Mouse (Mus musculus): ENCODE measurements around the gene Olfr308. TPM values are rescaled to one million over a fixed set of nuclear protein-coding genes. Genes with fewer than 3 reads are reported as not detected.

Olfr308 gene
- polyA plus RNA-seq, 2 experiments = not detected

DNA sequence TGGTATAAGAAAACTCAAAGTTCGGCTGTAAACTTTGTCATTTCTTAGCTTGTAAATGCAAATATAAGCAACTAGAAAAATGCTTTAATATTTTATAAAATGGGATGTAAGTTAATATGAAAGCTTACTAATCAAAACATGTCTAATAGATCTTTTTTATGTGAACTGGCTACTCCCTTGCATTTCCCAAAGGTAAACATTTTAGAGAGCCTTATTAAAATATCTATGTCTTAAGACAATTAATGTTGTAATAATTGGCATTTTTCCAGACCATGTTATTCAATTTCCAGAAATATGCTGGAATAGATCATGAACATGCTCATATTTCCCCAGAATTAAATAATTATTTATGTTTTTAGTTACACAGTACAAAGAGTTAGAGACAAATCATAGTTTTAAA is 12.1 kb upstream of the Olfr308 start, which contains the start of gene Olfr307:
Gene Olfr307, minus strand, starts transcription at position 101 of the 400 bp plus-strand sequence.
- WGBS = 68% methylated on average over 1 of the region's 1 CpGs
- H3K9me3 ChIP-seq (ENCODE audit: control insufficient read depth, low read length) = no peaks in the 10 kb centered on the region

DNA sequence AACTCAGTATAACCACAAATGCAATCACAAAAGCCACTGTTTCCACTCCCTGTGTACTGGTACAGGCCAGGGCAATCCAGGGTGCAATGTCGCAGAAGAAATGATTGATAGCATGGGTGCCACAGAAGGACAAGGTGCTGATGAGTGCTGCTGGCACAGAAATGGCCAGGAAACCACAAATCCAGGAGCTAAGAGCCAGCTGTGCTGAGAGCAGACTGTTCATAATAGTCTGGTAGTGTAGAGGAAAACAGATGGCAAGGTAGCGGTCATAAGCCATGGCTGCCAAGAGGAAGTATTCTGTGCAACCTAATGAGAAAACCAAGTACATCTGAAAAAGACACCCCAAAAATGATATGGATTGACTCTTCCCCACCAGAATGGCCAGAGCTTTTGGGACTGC is 4.1 kb downstream of the Olfr308 start:
- Histone ChIP-seq H3K4me2 (replicated peaks; ENCODE audit: low read depth, low read length, severe bottlenecking) (no peak overlapping the region), H3K27ac (replicated peaks; ENCODE audit: low read depth, low read length) (no peak overlapping the region), H3K36me3 (ENCODE audit: control insufficient read depth, insufficient read depth, low read length) (no peaks in the 10 kb centered on the region), H3K9ac (ENCODE audit: low read depth, low read length, severe bottlenecking) (no peak overlapping the region), H3K9me3 (ENCODE audit: control insufficient read depth, low read length) (no peaks in the 10 kb centered on the region), H3K27me3 (ENCODE audit: control insufficient read depth, insufficient read depth, low read length) (no peaks in the 10 kb centered on the region), H3K4me1 (ENCODE audit: control insufficient read depth, insufficient read depth, low read length) (no peaks in the 10 kb centered on the region), H3K4me3 (replicated peaks; ENCODE audit: low read length) (no peak overlapping the region)
- TF ChIP-seq POLR2A (IDR thresholded peaks at IDR 0.05; ENCODE audit: borderline replicate concordance, extremely low read depth, insufficient read depth, insufficient read length) = no peak
- WGBS = 92% methylated on average over 2 of the region's 2 CpGs
- no peak for DNase-seq (ENCODE audit: low spot score)
- ATAC-seq (ENCODE audit: low FRiP score, low read depth) = no peak

More for the DNA sequence above, 12.1 kb upstream of the Olfr308 start, which contains the start of gene Olfr307:
- H3K9ac ChIP-seq (ENCODE audit: low read depth, low read length, severe bottlenecking) = no peak within 1 kb of the TSS
- TF ChIP-seq POLR2A (IDR thresholded peaks at IDR 0.05; ENCODE audit: borderline replicate concordance, extremely low read depth, insufficient read depth, insufficient read length) = no peak
- no peak within 1 kb of the TSS for H3K27ac ChIP-seq (replicated peaks; ENCODE audit: low read depth, low read length)
- H3K4me1 ChIP-seq (ENCODE audit: control insufficient read depth, insufficient read depth, low read length) = no peaks in the 10 kb centered on the region
- H3K27me3 ChIP-seq (ENCODE audit: control insufficient read depth, insufficient read depth, low read length) = no peaks in the 10 kb centered on the region
- no peak within 1 kb of the TSS for H3K4me2 ChIP-seq (replicated peaks; ENCODE audit: low read depth, low read length, severe bottlenecking)
- DNase-seq (ENCODE audit: low spot score) = no peak
- H3K4me3 ChIP-seq (replicated peaks; ENCODE audit: low read length) = no peak within 1 kb of the TSS
- ATAC-seq (ENCODE audit: low FRiP score, low read depth) = no peak
- H3K36me3 ChIP-seq (ENCODE audit: control insufficient read depth, insufficient read depth, low read length) = no peaks in the 10 kb centered on the region

DNA sequence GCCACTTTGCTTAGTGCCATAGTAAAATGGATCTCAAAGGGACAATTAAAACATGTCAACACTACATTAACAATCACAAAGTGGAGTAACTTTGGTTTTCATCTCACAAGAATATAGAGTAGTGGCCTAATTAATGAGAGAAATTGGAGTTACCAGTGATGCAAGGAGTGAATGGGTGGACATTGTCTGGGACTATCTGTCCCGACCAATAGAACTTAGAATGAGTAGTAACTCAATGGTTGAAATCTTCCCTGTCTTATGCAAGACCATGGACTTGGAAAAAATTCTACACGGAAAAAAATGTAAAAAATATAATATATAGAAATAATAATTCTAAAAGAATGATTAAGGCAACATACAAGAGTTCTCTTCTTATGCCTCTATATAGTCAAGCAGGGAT is 11.8 kb downstream of the Olfr308 start, which contains the start of gene Olfr309:
Gene Olfr309, minus strand, starts transcription at position 101 of the 400 bp plus-strand sequence.
- no peak for TF ChIP-seq POLR2A (IDR thresholded peaks at IDR 0.05; ENCODE audit: borderline replicate concordance, extremely low read depth, insufficient read depth, insufficient read length)
- no peak within 1 kb of the TSS for H3K4me3 ChIP-seq (replicated peaks; ENCODE audit: low read length)
- H3K27me3 ChIP-seq (ENCODE audit: control insufficient read depth, insufficient read depth, low read length) = no peaks in the 10 kb centered on the region
- H3K9ac ChIP-seq (ENCODE audit: low read depth, low read length, severe bottlenecking) = no peak within 1 kb of the TSS
- no peak within 1 kb of the TSS for H3K4me2 ChIP-seq (replicated peaks; ENCODE audit: low read depth, low read length, severe bottlenecking)
- H3K27ac ChIP-seq (replicated peaks; ENCODE audit: low read depth, low read length) = no peak within 1 kb of the TSS
- no peaks in the 10 kb centered on the region for H3K4me1 ChIP-seq (ENCODE audit: control insufficient read depth, insufficient read depth, low read length)
- no peaks in the 10 kb centered on the region for H3K36me3 ChIP-seq (ENCODE audit: control insufficient read depth, insufficient read depth, low read length)
- H3K9me3 ChIP-seq (ENCODE audit: control insufficient read depth, low read length) = no peaks in the 10 kb centered on the region
- DNase-seq (ENCODE audit: low spot score) (no peak), ATAC-seq (ENCODE audit: low FRiP score, low read depth) (no peak)
- WGBS = 73% methylated on average over 2 of the region's 2 CpGs

DNA sequence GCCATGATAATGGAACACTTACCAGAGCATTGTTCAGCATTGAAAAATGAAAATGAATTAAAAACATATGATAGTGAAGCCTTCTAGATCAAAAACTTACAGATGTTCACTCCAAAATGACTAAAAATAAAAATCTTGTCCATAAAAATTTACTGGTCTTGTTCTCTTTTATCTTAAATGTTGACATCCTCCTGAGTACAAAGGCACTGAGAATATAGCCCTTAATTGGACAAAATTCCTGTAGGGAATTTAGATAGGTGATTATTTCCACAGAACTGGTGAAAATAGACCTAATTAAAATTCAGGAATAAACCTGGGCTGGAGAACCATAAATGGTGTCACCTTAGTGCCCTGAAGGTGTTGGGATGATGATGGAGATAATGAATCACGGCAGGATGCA is 48.4 kb downstream of the Olfr308 start, which contains the start of gene Olfr310:
Gene Olfr310, minus strand, starts transcription at position 101 of the 400 bp plus-strand sequence.
- no peaks in the 10 kb centered on the region for H3K4me1 ChIP-seq (ENCODE audit: control insufficient read depth, insufficient read depth, low read length)
- H3K27me3 ChIP-seq (ENCODE audit: control insufficient read depth, insufficient read depth, low read length) = no peaks in the 10 kb centered on the region
- WGBS = 52% methylated on average over 1 of the region's 1 CpGs
- H3K27ac ChIP-seq (replicated peaks; ENCODE audit: low read depth, low read length) = no peak within 1 kb of the TSS
- H3K4me2 ChIP-seq (replicated peaks; ENCODE audit: low read depth, low read length, severe bottlenecking) = no peak within 1 kb of the TSS
- H3K9ac ChIP-seq (ENCODE audit: low read depth, low read length, severe bottlenecking) = no peak within 1 kb of the TSS
- no peaks in the 10 kb centered on the region for H3K36me3 ChIP-seq (ENCODE audit: control insufficient read depth, insufficient read depth, low read length)
- no peaks in the 10 kb centered on the region for H3K9me3 ChIP-seq (ENCODE audit: control insufficient read depth, low read length)
- no peak within 1 kb of the TSS for H3K4me3 ChIP-seq (replicated peaks; ENCODE audit: low read length)
- ATAC-seq (ENCODE audit: low FRiP score, low read depth) (no peak), DNase-seq (ENCODE audit: low spot score) (no peak)
- TF ChIP-seq POLR2A (IDR thresholded peaks at IDR 0.05; ENCODE audit: borderline replicate concordance, extremely low read depth, insufficient read depth, insufficient read length) = no peak

Small RNAs within 50 kb of the gene (microRNA-seq; reads per million reads assigned to microRNA genes)
- gene Gm23192 = not detected

Other genes with a start within 250 kb of the Olfr308 start
- not detected in 2 replicates for gene Vmn2r75, start 153.9 kb downstream of the Olfr308 start, polyA plus RNA-seq (2012; rRNA removed)
- not detected in 2 replicates for gene Vmn2r75, start 153.9 kb downstream of the Olfr308 start, polyA plus RNA-seq (2014; fragmentation: Nextera tagmentation; extraction: Ambion mirVana)
- not detected in 2 replicates for gene Vmn2r76, start 79.3 kb downstream of the Olfr308 start, polyA plus RNA-seq (2012; rRNA removed)
- gene Vmn2r76, start 79.3 kb downstream of the Olfr308 start, polyA plus RNA-seq (2014; fragmentation: Nextera tagmentation; extraction: Ambion mirVana) = not detected in 2 replicates
- not detected in 2 replicates for gene Olfr310, start 48.5 kb downstream of the Olfr308 start, polyA plus RNA-seq (2012; rRNA removed)
- gene Olfr310, start 48.5 kb downstream of the Olfr308 start, polyA plus RNA-seq (2014; fragmentation: Nextera tagmentation; extraction: Ambion mirVana) = not detected in 2 replicates
- gene Olfr309, start 11.9 kb downstream of the Olfr308 start, polyA plus RNA-seq (2012; rRNA removed) = not detected in 2 replicates
- not detected in 2 replicates for gene Olfr309, start 11.9 kb downstream of the Olfr308 start, polyA plus RNA-seq (2014; fragmentation: Nextera tagmentation; extraction: Ambion mirVana)
- not detected in 2 replicates for gene Olfr307, start 12.0 kb upstream of the Olfr308 start, polyA plus RNA-seq (2012; rRNA removed)
- not detected in 2 replicates for gene Olfr307, start 12.0 kb upstream of the Olfr308 start, polyA plus RNA-seq (2014; fragmentation: Nextera tagmentation; extraction: Ambion mirVana)
- gene Olfr305, start 41.3 kb upstream of the Olfr308 start, polyA plus RNA-seq (2012; rRNA removed) = not detected in 2 replicates
- gene Olfr305, start 41.3 kb upstream of the Olfr308 start, polyA plus RNA-seq (2014; fragmentation: Nextera tagmentation; extraction: Ambion mirVana) = not detected in 2 replicates
- gene Olfr304, start 61.0 kb upstream of the Olfr308 start, polyA plus RNA-seq (2012; rRNA removed) = not detected in 2 replicates
- not detected in 2 replicates for gene Olfr304, start 61.0 kb upstream of the Olfr308 start, polyA plus RNA-seq (2014; fragmentation: Nextera tagmentation; extraction: Ambion mirVana)
- gene Olfr303, start 72.2 kb upstream of the Olfr308 start, polyA plus RNA-seq (2012; rRNA removed) = not detected in 2 replicates
- not detected in 2 replicates for gene Olfr303, start 72.2 kb upstream of the Olfr308 start, polyA plus RNA-seq (2014; fragmentation: Nextera tagmentation; extraction: Ambion mirVana)
- not detected in 2 replicates for gene Olfr301, start 78.2 kb upstream of the Olfr308 start, polyA plus RNA-seq (2012; rRNA removed)
- not detected in 2 replicates for gene Olfr301, start 78.2 kb upstream of the Olfr308 start, polyA plus RNA-seq (2014; fragmentation: Nextera tagmentation; extraction: Ambion mirVana)
- gene Olfr299, start 134.3 kb upstream of the Olfr308 start, polyA plus RNA-seq (2012; rRNA removed) = not detected in 2 replicates
- gene Olfr299, start 134.3 kb upstream of the Olfr308 start, polyA plus RNA-seq (2014; fragmentation: Nextera tagmentation; extraction: Ambion mirVana) = not detected in 2 replicates
- not detected in 2 replicates for gene Olfr298, start 166.9 kb upstream of the Olfr308 start, polyA plus RNA-seq (2012; rRNA removed)
- gene Olfr298, start 166.9 kb upstream of the Olfr308 start, polyA plus RNA-seq (2014; fragmentation: Nextera tagmentation; extraction: Ambion mirVana) = not detected in 2 replicates
- gene Olfr297, start 194.3 kb upstream of the Olfr308 start, polyA plus RNA-seq (2012; rRNA removed) = not detected in 2 replicates
- gene Olfr297, start 194.3 kb upstream of the Olfr308 start, polyA plus RNA-seq (2014; fragmentation: Nextera tagmentation; extraction: Ambion mirVana) = not detected in 2 replicates

All from limb, embryonic 14.5 days (tissue).